Mouse (Mus musculus) gastrocnemius, postnatal 25 days (tissue): ENCODE data around the gene S1pr1. TPM values are rescaled to one million over a fixed set of nuclear protein-coding genes. Genes with fewer than 3 reads are reported as not detected.

ENCODE experiments used
- DNase-seq: peaks from one replicate; pipeline ENCODE4 v3.0.0; 2022
- total RNA-seq, 2 experiments: library from RNA; stranded (reverse); gene quantifications; 1 replicate in 1 of 2; 2 replicates in 1 of 2; pipeline ENCODE4 v1.2.3; 2021

Gene S1pr1
- total RNA-seq, 2 experiments from 2014 or later: 17.0 to 18.8 TPM

- DNase-seq: no peak
Measured at GRCm38 (mm10) chr3:115711924-115712807, 2.7 kb downstream of the S1pr1 start.

- peak; percentile 42 for DNase-seq
Measured at GRCm38 (mm10) chr3:115711393-115711792, 3.5 kb downstream of the S1pr1 start.

- DNase-seq: no peak
Measured at GRCm38 (mm10) chr3:115710051-115710450, 4.8 kb downstream of the S1pr1 start.

GRCm38 (mm10) chr3:115709118-115709574, 5.7 kb downstream of the S1pr1 start:
- DNase-seq: no peak

- DNase-seq: no peak
Measured at GRCm38 (mm10) chr3:115706736-115707135, 8.1 kb downstream of the S1pr1 start.

GRCm38 (mm10) chr3:115704254-115704908, 10.5 kb downstream of the S1pr1 start:
- no peak for DNase-seq

GRCm38 (mm10) chr3:115703720-115704119, 11.2 kb downstream of the S1pr1 start:
- DNase-seq: no peak

- no peak for DNase-seq
Measured at GRCm38 (mm10) chr3:115702089-115702488, 12.8 kb downstream of the S1pr1 start.

GRCm38 (mm10) chr3:115695194-115695891, 19.5 kb downstream of the S1pr1 start:
- no peak for DNase-seq

- no peak for DNase-seq
Measured at GRCm38 (mm10) chr3:115694168-115694567, 20.7 kb downstream of the S1pr1 start.

- DNase-seq: no peak
Measured at GRCm38 (mm10) chr3:115693390-115693789, 21.5 kb downstream of the S1pr1 start.

- DNase-seq: no peak
Measured at GRCm38 (mm10) chr3:115692857-115693256, 22.0 kb downstream of the S1pr1 start.

GRCm38 (mm10) chr3:115692384-115692783, 22.5 kb downstream of the S1pr1 start:
- DNase-seq: no peak

- no peak for DNase-seq
Measured at GRCm38 (mm10) chr3:115689920-115690319, 25.0 kb downstream of the S1pr1 start.

GRCm38 (mm10) chr3:115689352-115689751, 25.5 kb downstream of the S1pr1 start:
- peak; percentile 17 for DNase-seq

GRCm38 (mm10) chr3:115687821-115688220, 27.1 kb downstream of the S1pr1 start:
- DNase-seq: no peak

GRCm38 (mm10) chr3:115682328-115683088, 32.4 kb downstream of the S1pr1 start:
- peak; percentile 31 for DNase-seq

GRCm38 (mm10) chr3:115681184-115681583, 33.7 kb downstream of the S1pr1 start:
- no peak for DNase-seq

GRCm38 (mm10) chr3:115679022-115679421, 35.9 kb downstream of the S1pr1 start:
- DNase-seq: no peak

- DNase-seq: no peak
Measured at GRCm38 (mm10) chr3:115675546-115676535, 39.0 kb downstream of the S1pr1 start.

GRCm38 (mm10) chr3:115674665-115675064, 40.2 kb downstream of the S1pr1 start:
- no peak for DNase-seq
